Mouse (Mus musculus): ENCODE measurements around the gene Kif2a. TPM values are rescaled to one million over a fixed set of nuclear protein-coding genes. Genes with fewer than 3 reads are reported as not detected.
A peak's percentile ranks its signal among the peaks of the same experiment; 100 is the strongest.

Gene Kif2a
- 10 to 100 TPM; 31.0 to 32.4 TPM for total RNA-seq (2021)
- long read RNA-seq, experiment 1, full-length matches to known transcripts, result 1 of 4 reads
- long read RNA-seq, experiment 1, partial matches to known transcripts, result 0 of 4 reads
- long read RNA-seq, experiment 1, other reads (novel, unspliced or antisense), result 3 of 4 reads
- long read RNA-seq, experiment 2, full-length matches to known transcripts, result 1 of 6 reads
- long read RNA-seq, experiment 2, partial matches to known transcripts, result 0 of 6 reads
- long read RNA-seq, experiment 2, other reads (novel, unspliced or antisense), result 5 of 6 reads

- peak; percentile 30 to 65 for DNase-seq
Measured at GRCm38 (mm10) chr13:107021461-107022265, at the start of gene Kif2a. Gene Kif2a, minus strand, starts transcription at chr13:107022126.

- DNase-seq, result no peak
Measured at GRCm38 (mm10) chr13:107069061-107069460, 47.1 kb upstream of the Kif2a start.

- no peak for DNase-seq
Measured at GRCm38 (mm10) chr13:107065098-107065855, 43.4 kb upstream of the Kif2a start.

GRCm38 (mm10) chr13:107064263-107064662, 42.3 kb upstream of the Kif2a start:
- DNase-seq, result no peak

- no peak for DNase-seq
Measured at GRCm38 (mm10) chr13:107063115-107063807, 41.3 kb upstream of the Kif2a start.

GRCm38 (mm10) chr13:107060098-107060497, 38.2 kb upstream of the Kif2a start:
- DNase-seq, result no peak

- DNase-seq, result no peak
Measured at GRCm38 (mm10) chr13:107059460-107059859, 37.5 kb upstream of the Kif2a start.

GRCm38 (mm10) chr13:107056318-107056717, 34.4 kb upstream of the Kif2a start:
- peak; percentile 29 to 43 for DNase-seq

- peak in 1 of 2 experiments; percentile 30 for DNase-seq
Measured at GRCm38 (mm10) chr13:107054496-107054895, 32.6 kb upstream of the Kif2a start.

GRCm38 (mm10) chr13:107051342-107051741, 29.4 kb upstream of the Kif2a start:
- no peak for DNase-seq

GRCm38 (mm10) chr13:107044229-107044628, 22.3 kb upstream of the Kif2a start:
- DNase-seq, result no peak

- no peak for DNase-seq
Measured at GRCm38 (mm10) chr13:107042551-107042950, 20.6 kb upstream of the Kif2a start.

GRCm38 (mm10) chr13:107039493-107039892, 17.6 kb upstream of the Kif2a start:
- no peak for DNase-seq

- DNase-seq, result peak in 1 of 2 experiments; percentile 3
Measured at GRCm38 (mm10) chr13:107038346-107038745, 16.4 kb upstream of the Kif2a start.

GRCm38 (mm10) chr13:107035511-107036113, 13.7 kb upstream of the Kif2a start:
- DNase-seq, result no peak

GRCm38 (mm10) chr13:107035078-107035477, 13.2 kb upstream of the Kif2a start:
- no peak for DNase-seq

- DNase-seq, result no peak
Measured at GRCm38 (mm10) chr13:107034028-107034920, 12.3 kb upstream of the Kif2a start.

GRCm38 (mm10) chr13:107031228-107031627, 9.3 kb upstream of the Kif2a start:
- no peak for DNase-seq

GRCm38 (mm10) chr13:107027218-107027617, 5.3 kb upstream of the Kif2a start:
- no peak for DNase-seq

- no peak for DNase-seq
Measured at GRCm38 (mm10) chr13:107025663-107026062, 3.7 kb upstream of the Kif2a start.
